Comparison of ENCODE assay signal across 9 mouse cellular contexts in genomic region chr15:85678981-85679708, GRCm38 (mm10). TPM values are rescaled to one million over a fixed set of nuclear protein-coding genes. Genes with fewer than 3 reads are reported as not detected.
A peak's percentile ranks its signal among the peaks of the same experiment; 100 is the strongest.
DNase-seq lines count a peak whose midpoint lies in the region; ATAC-seq and TF ChIP-seq lines count a peak whose summit lies in the region.
"Had no signal": no experiment of that assay in that cellular context is flagged by ENCODE, and none has a peak within 500 bp of the region (broad histone marks: within the 10 kb centered on the region; RNA-seq: fewer than 3 reads in every experiment).

No protein-coding gene starts in this region.

- no peaks in the 10 kb centered on the region for H3K9me3 ChIP-seq in forebrain, embryonic 13.5 days (replicated peaks)
- H3K9me3 ChIP-seq: liver, embryonic 13.5 days had no signal

- ATAC-seq in forebrain, embryonic 13.5 days, result peak; percentile 57
- no peak for ATAC-seq in activated CD4-positive, CD25-positive, alpha-beta regulatory T cell, adult 4 months

- peaks cover 40% of the 10 kb centered on the region for H3K4me1 ChIP-seq in brown adipose tissue, adult 24 weeks (ENCODE audit: control insufficient read depth, insufficient read depth, insufficient read length, low read length)
- peaks cover 85% of the 10 kb centered on the region for H3K4me1 ChIP-seq in forebrain, embryonic 13.5 days
- H3K4me1 ChIP-seq in thymus, adult 2 months (replicated peaks; ENCODE audit: control insufficient read depth, insufficient read depth, low read length), result peaks cover 2% of the 10 kb centered on the region; the same call in 1 of the 2 replicates
- H3K4me1 ChIP-seq: liver, embryonic 13.5 days had no signal

- H3K9ac ChIP-seq in forebrain, embryonic 13.5 days, result peak overlapping the region; percentile 64
- H3K9ac ChIP-seq: liver, embryonic 13.5 days had no signal

- peak overlapping the region; percentile 71 for H3K4me2 ChIP-seq in forebrain, embryonic 13.5 days
- H3K4me2 ChIP-seq: liver, embryonic 13.5 days had no signal

- peak overlapping the region; percentile 49 for H3K27ac ChIP-seq in brown adipose tissue, adult 24 weeks (replicated peaks; ENCODE audit: low read depth, low read length)
- peak overlapping the region; percentile 91 for H3K27ac ChIP-seq in forebrain, embryonic 13.5 days
- no peak overlapping the region for H3K27ac ChIP-seq in thymus, adult 2 months (ENCODE audit: control insufficient read depth, insufficient read depth, low read length)
- H3K27ac ChIP-seq: liver, embryonic 13.5 days had no signal

- TF ChIP-seq POLR2A in thymus, adult 2 months (IDR thresholded peaks at IDR 0.05; ENCODE audit: control insufficient read depth, extremely low read depth, insufficient read depth, low read length, poor library complexity), result no peak

- 51% methylated on average over 23 of the region's 24 CpGs for WGBS in forebrain, embryonic 13.5 days
- WGBS in thymus, adult 2 months, result 91% methylated on average over 21 of the region's 24 CpGs

- TF ChIP-seq CTCF in thymus, adult 2 months (IDR thresholded peaks at IDR 0.05; ENCODE audit: borderline replicate concordance, control insufficient read depth, extremely low read depth, insufficient read depth, low read length, poor library complexity), result no peak

- H3K36me3 ChIP-seq in forebrain, embryonic 13.5 days (ENCODE audit: poor library complexity, severe bottlenecking), result peaks cover 43% of the 10 kb centered on the region
- H3K36me3 ChIP-seq in thymus, adult 2 months (ENCODE audit: control insufficient read depth, insufficient read depth, low read length), result peaks cover 7% of the 10 kb centered on the region
- H3K36me3 ChIP-seq: liver, embryonic 13.5 days had no signal

- peaks cover 8% of the 10 kb centered on the region; the same call in 1 of the 2 replicates for H3K27me3 ChIP-seq in forebrain, embryonic 13.5 days
- no peaks in the 10 kb centered on the region for H3K27me3 ChIP-seq in thymus, adult 2 months (ENCODE audit: control insufficient read depth, insufficient read depth, low read length)

- H3K4me3 ChIP-seq in brown adipose tissue, adult 24 weeks (ENCODE audit: insufficient read depth, low read depth, low read length), result peak overlapping the region; percentile 48
- peak overlapping the region; percentile 27 for H3K4me3 ChIP-seq in forebrain, embryonic 13.5 days
- no peak overlapping the region for H3K4me3 ChIP-seq in thymus, adult 2 months (ENCODE audit: control insufficient read depth, insufficient read depth, low read length)
- H3K4me3 ChIP-seq: liver, embryonic 13.5 days had no signal

- peak; percentile 70 to 81 for DNase-seq in left cerebral cortex, adult 18-20 months (ENCODE audit: low spot score in 2 of 2)
- DNase-seq in left cerebral cortex, adult 11 months (ENCODE audit: low spot score), result no peak
- peak; percentile 86 for DNase-seq in left cerebral cortex, postnatal 4 days
- no peak for DNase-seq in thymus, adult 2 months
- DNase-seq: liver, embryonic 13.5 days had no signal

- intact Hi-C loops in left cerebral cortex, postnatal 4 days (cut with DNase I), result no loop called here

RNA-seq across cellular contexts. Expression of gene Ppara, which starts 55.6 kb away (rescaled TPM):
- 1 to 10 TPM; 3.2 to 4.1 TPM for total RNA-seq in left cerebral cortex, adult 18-20 months (2021)
- 53.5 and 108 TPM in 2 replicates for polyA plus RNA-seq in brown adipose tissue, adult 24 weeks (2012; ENCODE audit: insufficient read depth, insufficient read length, missing spikeins)
- polyA plus RNA-seq in forebrain, embryonic 13.5 days (2015; fragmentation: Nextera tagmentation; extraction: Ambion mirVana), result 0.44 and 0.63 TPM in 2 replicates
- total RNA-seq in left cerebral cortex, postnatal 4 days (2021), result 1 to 10 TPM; 1.0 to 1.8 TPM
- 1.3 and 1.9 TPM in 2 replicates for polyA plus RNA-seq in thymus, adult 2 months (2012; rRNA removed)
- under 1 TPM in 1 of 2 experiments, not detected in 1; 0.09 TPM for polyA plus RNA-seq in activated CD4-positive, CD25-positive, alpha-beta regulatory T cell, adult 4 months (2017; shearing (Covaris generic))
- total RNA-seq: common myeloid progenitor, adult 5-6 weeks had no signal

Comparison
In these comparisons a context has a peak if more than half of its experiments do, and no peak if none do; other contexts are left out.
1. DNase-seq: peak in left cerebral cortex, adult 18-20 months (2 of 2) and left cerebral cortex, postnatal 4 days (single experiment); none in left cerebral cortex, adult 11 months (single experiment) and thymus, adult 2 months (single experiment).
2. RNA of gene Ppara, which starts 55.6 kb away (polyA plus RNA-seq): 53.5 to 108 TPM in brown adipose tissue, adult 24 weeks; 1.3 to 1.9 TPM in thymus, adult 2 months, 0.44 to 0.63 TPM in forebrain, embryonic 13.5 days and 0.09 TPM in activated CD4-positive, CD25-positive, alpha-beta regulatory T cell, adult 4 months; every median in the first group is over 10 times any median in the second.